Mouse (Mus musculus): ENCODE measurements around the gene Olfr1350. TPM values are rescaled to one million over a fixed set of nuclear protein-coding genes. Genes with fewer than 3 reads are reported as not detected.
"Not testable (repeated sequence)": the region's sequence is repeated elsewhere in the genome, so short reads cannot be mapped to it uniquely, and the experiment has no call there.

The Olfr1350 gene
- not detected for total RNA-seq (2021)
- long read RNA-seq, experiment 1, result 0 reads
- long read RNA-seq, experiment 2, result 0 reads

DNA sequence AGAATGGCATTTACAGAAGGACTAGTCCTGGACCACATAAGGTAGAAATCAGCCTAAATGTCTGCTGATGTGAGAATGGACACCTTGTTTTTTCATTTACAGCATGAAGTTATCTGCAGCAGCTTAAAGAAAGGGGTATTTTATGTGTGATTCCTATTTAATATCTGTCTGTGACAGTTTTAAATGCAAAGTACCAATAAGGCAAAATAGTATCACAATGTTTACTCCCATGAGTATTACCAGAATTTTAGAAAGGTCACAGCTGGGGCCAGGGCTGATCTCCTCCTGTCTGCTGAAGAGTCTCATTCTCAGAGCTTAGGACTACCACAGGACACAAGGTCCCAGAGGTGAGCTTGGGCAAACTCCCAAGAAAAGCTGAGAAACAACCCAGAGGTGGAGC is at the start of gene Olfr1350:
Gene Olfr1350, plus strand, starts transcription at position 301 of the 400 bp plus-strand sequence.
- intact Hi-C loops (cut with DNase I), result no loop called here
- DNase-seq (ENCODE audit: low spot score in 2 of 2), result no peak

- DNase-seq (ENCODE audit: low spot score in 2 of 2), result no peak
- intact Hi-C loops (cut with DNase I), result no loop called here
Observed at GRCm38 (mm10) chr7:6521666-6522065, 43.0 kb upstream of the Olfr1350 start.

GRCm38 (mm10) chr7:6522850-6523249 is 41.8 kb upstream of the Olfr1350 start, which contains the start of gene Olfr1349:
Gene Olfr1349 (minus strand): TSS chr7:6522950.
- intact Hi-C loops (cut with DNase I), result no loop called here
- no peak for DNase-seq (ENCODE audit: low spot score in 2 of 2)

- intact Hi-C loops (cut with DNase I), result no loop called here
- DNase-seq (ENCODE audit: low spot score in 2 of 2), result peak in 1 of 2 experiments; percentile 3
Observed at GRCm38 (mm10) chr7:6525001-6525400, 39.6 kb upstream of the Olfr1350 start.

GRCm38 (mm10) chr7:6526141-6526540 is 38.5 kb upstream of the Olfr1350 start:
- peak; percentile 16 to 17 for DNase-seq (ENCODE audit: low spot score in 2 of 2)
- intact Hi-C loops (cut with DNase I), result no loop called here

DNA sequence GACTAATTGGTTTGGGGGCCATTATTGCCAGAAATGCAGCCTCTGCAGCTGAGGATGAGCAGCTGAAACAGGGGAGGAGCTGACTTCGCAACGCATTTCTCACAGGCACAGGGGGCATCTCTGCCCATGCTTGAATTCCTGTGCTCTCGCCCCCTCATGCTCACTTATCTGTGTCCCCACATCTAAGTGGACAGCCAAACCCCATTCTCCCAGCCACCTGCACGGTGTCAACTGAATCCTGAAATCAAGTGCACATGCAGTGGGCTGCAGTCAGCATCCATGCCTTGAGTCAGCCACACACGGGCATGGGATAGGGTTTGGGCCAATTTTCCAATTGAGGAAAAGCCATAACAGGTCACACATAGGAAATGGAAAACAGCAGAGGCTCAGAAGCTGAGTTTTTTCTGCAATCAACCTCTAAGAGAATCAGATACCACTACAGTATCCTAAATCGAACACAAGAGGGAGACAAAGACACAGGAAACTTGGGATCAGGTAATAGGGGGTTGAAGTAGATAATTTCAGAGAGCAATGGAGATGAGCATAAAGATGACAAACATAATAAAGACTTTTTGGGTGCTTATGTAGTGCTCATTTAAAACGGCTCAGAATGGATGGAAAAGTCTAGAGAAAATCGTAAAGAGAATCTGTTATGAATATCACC is 21.6 kb downstream of the Olfr1350 start:
- intact Hi-C loops (cut with DNase I), result loop anchor here (5.0 to 10.0 kb wide), 3 partner anchors 149 to 689 kb away; partner anchors contain the start of genes Gm45844 and Olfr1344
- DNase-seq (ENCODE audit: low spot score in 2 of 2), result peak; percentile 19 to 60

DNA sequence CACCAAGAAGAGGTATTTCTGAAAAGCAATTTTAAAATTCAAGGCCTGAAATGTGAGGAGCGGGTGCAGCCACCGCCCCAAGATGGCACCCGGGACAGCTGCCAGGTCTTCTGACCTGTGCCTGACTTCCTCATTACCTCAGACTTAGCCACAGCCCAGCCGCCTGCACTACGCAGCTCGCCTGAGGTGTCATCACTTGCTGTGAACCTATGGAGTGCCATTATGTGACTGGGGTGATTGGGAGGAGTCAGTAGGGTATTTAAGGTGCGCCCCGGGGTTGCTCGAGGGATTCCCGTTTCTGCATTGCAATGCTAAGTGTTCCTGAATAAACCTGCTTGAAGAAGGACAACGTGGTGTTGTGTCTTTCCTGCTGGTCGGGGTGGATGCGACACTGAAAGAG is 24.1 kb downstream of the Olfr1350 start:
- DNase-seq (ENCODE audit: low spot score in 2 of 2), result not testable (repeated sequence)
- intact Hi-C loops (cut with DNase I), result loop anchor here (5.0 to 10.0 kb wide), 3 partner anchors 151 to 686 kb away; partner anchors contain the start of genes Gm45844 and Olfr1344

- no peak for DNase-seq (ENCODE audit: low spot score in 2 of 2)
- intact Hi-C loops (cut with DNase I), result no loop called here
Observed at GRCm38 (mm10) chr7:6603331-6603730, 38.7 kb downstream of the Olfr1350 start.

Other genes with a start within 250 kb of the Olfr1350 start
- gene Zfp583, start 233.6 kb upstream of the Olfr1350 start, total RNA-seq (2021), result 10 to 100 TPM; 11.8 to 13.7 TPM
- gene Gm3854, start 221.1 kb upstream of the Olfr1350 start, total RNA-seq (2021), result 1 to 10 TPM; 7.4 to 7.5 TPM
- gene Zfp78, start 201.6 kb upstream of the Olfr1350 start, total RNA-seq (2021), result 1 to 10 TPM; 2.9 to 3.1 TPM
- 1 to 10 TPM; 5.0 to 8.9 TPM for gene Zfp28, start 181.5 kb upstream of the Olfr1350 start, total RNA-seq (2021)
- 10 to 100 TPM; 15.7 to 17.9 TPM for gene Smim17, start 166.1 kb upstream of the Olfr1350 start, total RNA-seq (2021)
- gene Gm20715, start 154.6 kb upstream of the Olfr1350 start, total RNA-seq (2021), result under 1 TPM in 1 of 2 experiments, not detected in 1; 0.37 TPM
- 1 to 10 TPM in 1 of 2 experiments, under 1 TPM in 1; 0.97 to 2.0 TPM for gene Olfr1344, start 126.2 kb upstream of the Olfr1350 start, total RNA-seq (2021)
- not detected for gene Olfr1336, start 108.7 kb upstream of the Olfr1350 start, total RNA-seq (2021)
- gene Olfr1346, start 97.7 kb upstream of the Olfr1350 start, total RNA-seq (2021), result not detected
- gene Olfr5, start 77.9 kb upstream of the Olfr1350 start, total RNA-seq (2021), result not detected
- gene Olfr1347, start 65.1 kb upstream of the Olfr1350 start, total RNA-seq (2021), result not detected
- not detected for gene Olfr1348, start 56.1 kb upstream of the Olfr1350 start, total RNA-seq (2021)
- not detected for gene Olfr1349, start 41.9 kb upstream of the Olfr1350 start, total RNA-seq (2021)
- gene Zim1, start 131.6 kb downstream of the Olfr1350 start, total RNA-seq (2021), result 1 to 10 TPM; 3.7 to 7.0 TPM
- 100 to 1,000 TPM; 185 to 197 TPM for gene Peg3, start 165.6 kb downstream of the Olfr1350 start, total RNA-seq (2021)
- gene Usp29, start 165.7 kb downstream of the Olfr1350 start, total RNA-seq (2021), result 10 to 100 TPM; 40.0 to 44.0 TPM